Mouse (Mus musculus): Measurements from ENCODE around the gene Card10. TPM values are rescaled to one million over a fixed set of nuclear protein-coding genes. Genes with fewer than 3 reads are reported as not detected.

Card10 gene
- polyA plus RNA-seq, 1 experiment from 2014 or later: 2.9 TPM

DNA sequence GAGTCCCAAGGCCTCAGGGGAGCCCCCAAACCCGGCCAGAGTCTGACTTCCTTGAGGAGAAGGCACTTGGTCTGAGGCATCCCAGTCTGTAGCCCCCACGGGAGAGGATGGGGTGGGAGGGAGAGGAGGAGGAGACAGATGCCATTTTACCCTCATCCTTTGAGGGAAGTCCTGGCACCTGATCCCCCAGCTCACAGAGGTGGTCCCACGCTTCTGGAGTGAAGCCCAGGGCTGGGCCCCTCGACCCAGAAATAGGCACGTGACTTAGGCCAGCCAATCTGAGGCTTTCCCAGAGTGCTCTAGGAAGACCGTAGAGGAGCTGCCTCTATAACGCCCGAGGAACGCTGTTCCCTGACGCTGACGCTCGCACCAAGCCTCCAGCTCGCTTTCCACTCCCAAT, 41.7 kb downstream of the Card10 start:
- H3K27ac ChIP-seq: no peak overlapping the region
- H3K4me2 ChIP-seq (replicated peaks): no peak overlapping the region
- H3K36me3 ChIP-seq: 0 out of 2 replicates have a peak, but pooled peaks cover 13% of the 10 kb centered on the region
- no peak overlapping the region for H3K4me3 ChIP-seq
- ATAC-seq (ENCODE audit: low FRiP score): no peak
- H3K4me1 ChIP-seq: peaks cover 23% of the 10 kb centered on the region
- WGBS: 78% methylated on average over 13 of the region's 13 CpGs
- H3K27me3 ChIP-seq: no peaks in the 10 kb centered on the region
- no peaks in the 10 kb centered on the region for H3K9me3 ChIP-seq (replicated peaks)
- H3K9ac ChIP-seq: no peak overlapping the region

DNA sequence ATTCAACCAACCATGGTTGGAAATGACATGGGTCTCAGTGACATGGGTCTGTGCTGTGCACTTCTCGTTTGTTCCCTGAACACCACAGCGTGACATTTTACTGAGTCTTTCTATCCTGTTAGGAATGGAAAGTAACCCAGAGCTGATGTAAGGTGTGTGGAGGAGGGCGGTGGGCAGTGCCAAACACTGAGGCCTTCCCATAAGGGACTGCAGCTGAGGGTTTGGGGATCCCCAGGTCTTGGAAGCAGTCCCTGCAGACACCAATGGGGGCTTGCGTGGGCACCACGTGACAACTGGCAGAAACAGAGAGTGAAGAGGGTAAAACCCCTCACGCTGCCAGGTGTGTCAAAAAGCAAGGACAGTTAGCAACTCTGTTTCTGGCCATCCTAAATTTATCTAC, 44.7 kb downstream of the Card10 start:
- H3K27ac ChIP-seq: no peak overlapping the region
- no peak for ATAC-seq (ENCODE audit: low FRiP score)
- no peak overlapping the region for H3K4me3 ChIP-seq
- H3K36me3 ChIP-seq: 0 out of 2 replicates have a peak, but pooled peaks cover 13% of the 10 kb centered on the region
- WGBS: 90% methylated on average over 6 of the region's 6 CpGs
- no peak overlapping the region for H3K9ac ChIP-seq
- H3K4me2 ChIP-seq (replicated peaks): no peak overlapping the region
- peaks cover 25% of the 10 kb centered on the region for H3K4me1 ChIP-seq
- no peaks in the 10 kb centered on the region for H3K9me3 ChIP-seq (replicated peaks)
- H3K27me3 ChIP-seq: no peaks in the 10 kb centered on the region

GRCm38 (mm10) chr15:78755966-78756725, 46.7 kb downstream of the Card10 start:
- Histone ChIP-seq H3K4me2 (replicated peaks) (no peak overlapping the region), H3K9me3 (replicated peaks) (no peaks in the 10 kb centered on the region), H3K9ac (no peak overlapping the region), H3K27me3 (no peaks in the 10 kb centered on the region), H3K36me3 (0 out of 2 replicates have a peak, but pooled peaks cover 7% of the 10 kb centered on the region), H3K27ac (peak overlapping the region; percentile 1; the same call in 1 of the 2 replicates), H3K4me3 (no peak overlapping the region), H3K4me1 (peaks cover 30% of the 10 kb centered on the region)
- WGBS: 68% methylated on average over 12 of the region's 12 CpGs
- ATAC-seq (ENCODE audit: low FRiP score): no peak

GRCm38 (mm10) chr15:78755226-78755625, 47.6 kb downstream of the Card10 start:
- Histone ChIP-seq H3K27ac (peak overlapping the region; percentile 45), H3K4me1 (peaks cover 39% of the 10 kb centered on the region), H3K9me3 (replicated peaks) (no peaks in the 10 kb centered on the region), H3K4me2 (replicated peaks) (no peak overlapping the region), H3K27me3 (no peaks in the 10 kb centered on the region), H3K9ac (peak overlapping the region; percentile 25; the same call in 1 of the 2 replicates), H3K4me3 (no peak overlapping the region), H3K36me3 (0 out of 2 replicates have a peak, but pooled peaks cover 7% of the 10 kb centered on the region)
- no peak for ATAC-seq (ENCODE audit: low FRiP score)
- 62% methylated on average over 3 of the region's 3 CpGs for WGBS

DNA sequence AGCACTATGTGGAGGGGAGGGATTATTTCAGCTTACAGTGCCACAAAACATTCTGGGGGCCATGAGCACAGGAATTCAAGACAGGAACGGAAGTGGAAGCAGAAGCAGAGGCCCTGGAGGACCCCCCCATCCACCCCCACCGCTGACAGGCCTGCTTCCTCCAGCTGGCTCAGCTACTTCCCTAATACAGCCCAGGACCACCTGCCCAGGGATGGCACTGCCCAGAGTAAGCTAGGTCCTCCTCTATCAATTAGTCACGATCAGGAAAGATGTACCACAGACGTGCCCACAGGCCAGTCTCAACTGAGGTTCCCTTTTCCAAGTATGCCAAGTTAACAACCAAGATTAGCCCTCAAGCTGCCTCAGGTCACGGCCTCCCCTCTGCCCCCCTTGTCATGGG, 48.7 kb downstream of the Card10 start:
- Histone ChIP-seq H3K27ac (no peak overlapping the region), H3K27me3 (no peaks in the 10 kb centered on the region), H3K4me1 (peaks cover 41% of the 10 kb centered on the region), H3K9ac (no peak overlapping the region), H3K9me3 (replicated peaks) (no peaks in the 10 kb centered on the region), H3K36me3 (0 out of 2 replicates have a peak, but pooled peaks cover 6% of the 10 kb centered on the region), H3K4me3 (no peak overlapping the region), H3K4me2 (replicated peaks) (no peak overlapping the region)
- WGBS: 78% methylated on average over 5 of the region's 5 CpGs
- no peak for ATAC-seq (ENCODE audit: low FRiP score)

DNA sequence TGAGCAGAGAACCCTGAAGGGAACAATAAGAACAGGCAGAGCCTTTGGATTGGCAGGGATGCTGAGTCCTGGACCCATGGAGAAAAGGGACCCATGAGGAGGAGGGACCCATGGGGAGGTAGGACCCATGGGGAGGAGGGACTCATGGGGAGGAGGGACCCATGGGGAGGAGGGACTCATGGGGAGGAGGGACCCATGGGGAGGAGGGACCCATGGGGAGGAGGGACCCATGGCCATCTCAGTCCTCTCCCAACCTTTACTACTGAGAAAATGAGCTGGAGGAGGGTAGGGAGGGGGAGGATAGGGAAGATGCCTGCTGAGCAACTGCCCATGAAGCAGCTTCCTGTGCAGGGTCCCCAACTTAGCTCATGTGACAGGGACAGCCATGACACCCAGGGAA, 49.9 kb downstream of the Card10 start:
- Histone ChIP-seq H3K9ac (no peak overlapping the region), H3K9me3 (replicated peaks) (no peaks in the 10 kb centered on the region), H3K4me1 (peaks cover 41% of the 10 kb centered on the region), H3K4me3 (no peak overlapping the region), H3K36me3 (0 out of 2 replicates have a peak, but pooled peaks cover 2% of the 10 kb centered on the region), H3K27me3 (no peaks in the 10 kb centered on the region), H3K4me2 (replicated peaks) (no peak overlapping the region), H3K27ac (no peak overlapping the region)
- no peak for ATAC-seq (ENCODE audit: low FRiP score)

DNA sequence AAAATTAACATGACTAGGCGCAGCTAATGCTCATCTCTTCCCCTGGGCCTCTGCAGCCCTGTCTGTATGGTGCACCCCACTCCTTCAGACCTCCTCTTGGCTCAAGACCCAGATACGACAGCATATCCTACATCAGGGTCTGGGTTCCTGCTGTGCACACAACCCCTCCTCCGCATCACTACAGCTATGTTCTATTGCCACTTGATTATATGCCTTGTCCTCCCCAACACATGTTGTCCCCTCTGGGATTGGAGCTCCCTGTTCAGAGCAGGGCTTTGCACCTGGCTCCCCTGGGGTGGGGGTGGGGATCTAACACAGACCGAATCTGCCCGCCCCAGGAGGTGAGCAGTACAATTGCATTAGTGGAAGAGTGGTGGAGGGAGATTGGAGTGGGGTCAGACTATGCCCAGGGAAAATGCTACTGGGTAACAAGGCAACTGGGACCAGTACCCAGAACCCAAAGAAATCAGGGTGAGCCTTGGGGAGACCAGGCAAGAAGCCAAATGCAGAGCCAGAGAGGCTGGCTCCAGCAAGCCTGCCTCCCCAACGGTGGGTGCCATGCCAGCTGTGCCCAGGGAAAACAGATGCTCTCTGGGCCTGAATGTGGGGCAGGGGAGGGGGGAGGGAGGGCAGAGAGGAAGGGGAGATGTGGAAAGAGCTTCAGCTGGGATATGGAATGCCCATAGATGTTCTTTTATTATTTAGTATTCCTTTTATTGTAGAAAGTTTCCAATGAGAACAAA, 52.1 kb downstream of the Card10 start:
- Histone ChIP-seq H3K27ac (peak overlapping the region; percentile 62), H3K4me3 (no peak overlapping the region), H3K27me3 (no peaks in the 10 kb centered on the region), H3K36me3 (no peaks in the 10 kb centered on the region), H3K9ac (no peak overlapping the region), H3K9me3 (replicated peaks) (no peaks in the 10 kb centered on the region), H3K4me2 (replicated peaks) (no peak overlapping the region), H3K4me1 (peaks cover 34% of the 10 kb centered on the region)
- WGBS: 46% methylated on average over 6 of the region's 6 CpGs
- ATAC-seq (ENCODE audit: low FRiP score): peak; percentile 54; the same call in 1 of the 2 replicates

- WGBS: 58% methylated on average over 5 of the region's 5 CpGs
- no peak for ATAC-seq (ENCODE audit: low FRiP score)
- H3K9me3 ChIP-seq (replicated peaks): no peaks in the 10 kb centered on the region
- H3K27ac ChIP-seq: no peak overlapping the region
- H3K9ac ChIP-seq: no peak overlapping the region
- H3K27me3 ChIP-seq: no peaks in the 10 kb centered on the region
- no peak overlapping the region for H3K4me2 ChIP-seq (replicated peaks)
- H3K36me3 ChIP-seq: no peaks in the 10 kb centered on the region
- H3K4me3 ChIP-seq: no peak overlapping the region
- peaks cover 27% of the 10 kb centered on the region for H3K4me1 ChIP-seq
Measured at GRCm38 (mm10) chr15:78749855-78750254, 53.0 kb downstream of the Card10 start.

GRCm38 (mm10) chr15:78744206-78744605, 58.6 kb downstream of the Card10 start:
- H3K9ac ChIP-seq: no peak overlapping the region
- H3K9me3 ChIP-seq (replicated peaks): no peaks in the 10 kb centered on the region
- no peak overlapping the region for H3K27ac ChIP-seq
- 5% methylated on average over 5 of the region's 5 CpGs for WGBS
- H3K27me3 ChIP-seq: no peaks in the 10 kb centered on the region
- H3K36me3 ChIP-seq: no peaks in the 10 kb centered on the region
- 0 out of 2 replicates have a peak, but pooled peaks cover 9% of the 10 kb centered on the region for H3K4me1 ChIP-seq
- H3K4me3 ChIP-seq: no peak overlapping the region
- no peak for ATAC-seq (ENCODE audit: low FRiP score)
- no peak overlapping the region for H3K4me2 ChIP-seq (replicated peaks)

- Histone ChIP-seq H3K27ac (no peak overlapping the region), H3K4me1 (peaks cover 9% of the 10 kb centered on the region), H3K36me3 (no peaks in the 10 kb centered on the region), H3K9me3 (replicated peaks) (no peaks in the 10 kb centered on the region), H3K4me3 (no peak overlapping the region), H3K27me3 (no peaks in the 10 kb centered on the region), H3K4me2 (replicated peaks) (no peak overlapping the region), H3K9ac (no peak overlapping the region)
- ATAC-seq (ENCODE audit: low FRiP score): no peak
- 72% methylated on average over 2 of the region's 10 CpGs for WGBS
Measured at GRCm38 (mm10) chr15:78742831-78743230, 60.0 kb downstream of the Card10 start.

- H3K27me3 ChIP-seq: no peaks in the 10 kb centered on the region
- H3K36me3 ChIP-seq: no peaks in the 10 kb centered on the region
- no peak overlapping the region for H3K4me3 ChIP-seq
- no peak overlapping the region for H3K9ac ChIP-seq
- no peak overlapping the region for H3K27ac ChIP-seq
- H3K4me1 ChIP-seq: peaks cover 31% of the 10 kb centered on the region
- H3K4me2 ChIP-seq (replicated peaks): no peak overlapping the region
- 68% methylated on average over 12 of the region's 12 CpGs for WGBS
- ATAC-seq (ENCODE audit: low FRiP score): no peak
- no peaks in the 10 kb centered on the region for H3K9me3 ChIP-seq (replicated peaks)
Measured at GRCm38 (mm10) chr15:78740662-78741061, 62.2 kb downstream of the Card10 start.

GRCm38 (mm10) chr15:78737146-78737545, 65.7 kb downstream of the Card10 start:
- no peaks in the 10 kb centered on the region for H3K36me3 ChIP-seq
- no peaks in the 10 kb centered on the region for H3K27me3 ChIP-seq
- ATAC-seq (ENCODE audit: low FRiP score): no peak
- WGBS: 56% methylated on average over 6 of the region's 6 CpGs
- H3K4me1 ChIP-seq: peaks cover 34% of the 10 kb centered on the region
- H3K27ac ChIP-seq: peak overlapping the region; percentile 87
- H3K9ac ChIP-seq: no peak overlapping the region
- no peak overlapping the region for H3K4me3 ChIP-seq
- H3K9me3 ChIP-seq (replicated peaks): no peaks in the 10 kb centered on the region
- no peak overlapping the region for H3K4me2 ChIP-seq (replicated peaks)

Data from hindbrain, embryonic 12.5 days (tissue).